9 mouse cellular contexts compared by ENCODE assay signal in genomic region chr2:132689188-132689568, GRCm38 (mm10). TPM values are rescaled to one million over a fixed set of nuclear protein-coding genes. Genes with fewer than 3 reads are reported as not detected.
DNase-seq lines count a peak whose midpoint lies in the region; ATAC-seq lines count a peak whose summit lies in the region.
"Had no signal": no experiment of that assay in that cellular context is flagged by ENCODE, and none has a peak within 500 bp of the region (broad histone marks: within the 10 kb centered on the region; RNA-seq: fewer than 3 reads in every experiment).

No protein-coding gene starts in this region.

- peaks cover 7% of the 10 kb centered on the region for H3K4me1 ChIP-seq in heart, embryonic 11.5 days (ENCODE audit: control insufficient read depth, insufficient read depth, low read length)
- H3K4me1 ChIP-seq in liver, embryonic 15.5 days (replicated peaks): peaks cover 89% of the 10 kb centered on the region
- H3K4me1 ChIP-seq in hindbrain, embryonic 10.5 days (replicated peaks): 0 out of 2 replicates have a peak, but pooled peaks cover 6% of the 10 kb centered on the region

- no peaks in the 10 kb centered on the region for H3K36me3 ChIP-seq in heart, embryonic 11.5 days (ENCODE audit: control insufficient read depth, insufficient read depth, low read length)
- H3K36me3 ChIP-seq in liver, embryonic 15.5 days (replicated peaks): no peaks in the 10 kb centered on the region
- H3K36me3 ChIP-seq in hindbrain, embryonic 10.5 days: no peaks in the 10 kb centered on the region
- H3K36me3 ChIP-seq: lung, embryonic 15.5 days had no signal

- no peak for ATAC-seq in heart, embryonic 11.5 days (replicated peaks; ENCODE audit: insufficient number of reproducible peaks, low FRiP score, low TSS enrichment)
- peak; percentile 26 for ATAC-seq in activated CD4-positive, CD25-positive, alpha-beta regulatory T cell, adult 4 months
- no peak for ATAC-seq in liver, embryonic 15.5 days (ENCODE audit: insufficient read depth)

- intact Hi-C loops in heart, postnatal 25 days (cut with DNase I): loop anchor here (5.0 to 10.0 kb wide), 2 partner anchors 47 to 126 kb away; partner anchors contain the start of genes Mcm8 and Trmt6

- H3K27ac ChIP-seq in heart, embryonic 11.5 days (ENCODE audit: low read depth, low read length): peak overlapping the region; percentile 46
- H3K27ac ChIP-seq in liver, embryonic 15.5 days (replicated peaks): peak overlapping the region; percentile 83
- H3K27ac ChIP-seq in hindbrain, embryonic 10.5 days: no peak overlapping the region
- H3K27ac ChIP-seq: lung, embryonic 15.5 days had no signal

- H3K27me3 ChIP-seq in heart, embryonic 11.5 days (ENCODE audit: control insufficient read depth, insufficient read depth, low read length): no peaks in the 10 kb centered on the region
- no peaks in the 10 kb centered on the region for H3K27me3 ChIP-seq in liver, embryonic 15.5 days
- no peaks in the 10 kb centered on the region for H3K27me3 ChIP-seq in hindbrain, embryonic 10.5 days (ENCODE audit: insufficient read depth, poor library complexity, severe bottlenecking)
- H3K27me3 ChIP-seq: lung, embryonic 15.5 days had no signal

- H3K4me2 ChIP-seq in heart, embryonic 11.5 days: no peak overlapping the region
- peak overlapping the region; percentile 36 for H3K4me2 ChIP-seq in liver, embryonic 15.5 days
- H3K4me2 ChIP-seq: lung, embryonic 15.5 days had no signal

- no peak overlapping the region for H3K4me3 ChIP-seq in heart, embryonic 11.5 days (ENCODE audit: low read depth, low read length)
- H3K4me3 ChIP-seq in liver, embryonic 15.5 days (replicated peaks): no peak overlapping the region
- H3K4me3 ChIP-seq in hindbrain, embryonic 10.5 days: no peak overlapping the region
- H3K4me3 ChIP-seq: lung, embryonic 15.5 days had no signal

- H3K9me3 ChIP-seq in heart, embryonic 11.5 days (replicated peaks; ENCODE audit: control insufficient read depth, low read length): no peaks in the 10 kb centered on the region
- H3K9me3 ChIP-seq in liver, embryonic 15.5 days (replicated peaks): no peaks in the 10 kb centered on the region
- H3K9me3 ChIP-seq in hindbrain, embryonic 10.5 days: no peaks in the 10 kb centered on the region
- H3K9me3 ChIP-seq: lung, embryonic 15.5 days had no signal

- no peak for DNase-seq in heart, postnatal 25 days (ENCODE audit: low spot score)
- peak; percentile 70 for DNase-seq in A20 (ENCODE audit: low read depth, low spot score)
- DNase-seq in urinary bladder, postnatal 36 days (ENCODE audit: low spot score in 2 of 2): no peak
- DNase-seq in spleen, postnatal 36 days (ENCODE audit: low spot score in 2 of 2): no peak
- DNase-seq in hindbrain, embryonic 10.5 days (ENCODE audit: low spot score): no peak

- 71% methylated on average over 4 of the region's 4 CpGs for WGBS in heart, embryonic 11.5 days (ENCODE audit: insufficient replicate concordance)
- 47% methylated on average over 4 of the region's 4 CpGs for WGBS in liver, embryonic 15.5 days (ENCODE audit: insufficient replicate concordance)
- 82% methylated on average over 4 of the region's 4 CpGs for WGBS in hindbrain, embryonic 10.5 days

- no peak overlapping the region for H3K9ac ChIP-seq in heart, embryonic 11.5 days (ENCODE audit: low read depth, low read length)
- peak overlapping the region; percentile 26; the same call in 1 of the 2 replicates for H3K9ac ChIP-seq in liver, embryonic 15.5 days
- H3K9ac ChIP-seq: lung, embryonic 15.5 days had no signal

RNA-seq across cellular contexts. Expression of gene Shld1, which starts 2.4 kb away (rescaled TPM):
- polyA plus RNA-seq in heart, embryonic 11.5 days (2014; fragmentation: Nextera tagmentation; extraction: Ambion mirVana): 15.3 and 18.0 TPM in 2 replicates
- 10 to 100 TPM; 41.5 to 55.2 TPM for total RNA-seq in heart, postnatal 25 days (2021)
- polyA plus RNA-seq in activated CD4-positive, CD25-positive, alpha-beta regulatory T cell, adult 4 months (2017; shearing (Covaris generic)): 10 to 100 TPM; 27.2 to 28.1 TPM
- polyA plus RNA-seq in liver, embryonic 15.5 days (2015; fragmentation: Nextera tagmentation; extraction: Ambion mirVana): 10.5 TPM in 2 replicates
- polyA plus RNA-seq in hindbrain, embryonic 10.5 days (2016; fragmentation: Nextera tagmentation; extraction: Ambion mirVana): 17.4 and 20.1 TPM in 2 replicates
